Mouse (Mus musculus) intestine, embryonic 15.5 days (tissue): Measurements from ENCODE around the gene Dpysl5. TPM values are rescaled to one million over a fixed set of nuclear protein-coding genes. Genes with fewer than 3 reads are reported as not detected.
"Not testable (repeated sequence)": the region's sequence is repeated elsewhere in the genome, so short reads cannot be mapped to it uniquely, and the experiment has no call there.

Experiments
- ATAC-seq: fragments of 200-750 bp; cut with Nextera tagmentation; 2 replicates; pipeline ENCODE4 v1.8.0; 2017; ENCODE audit warnings: moderate TSS enrichment, moderate library complexity
- H3K27ac ChIP-seq: fragments of 300-500 bp; sonication (generic); 2 replicates; pipeline ENCODE4 v1.5.1; 2015; ENCODE audit warnings: mild to moderate bottlenecking, inconsistent platforms
- H3K27me3 ChIP-seq: fragments of 300-500 bp; sonication (generic); replicated peaks from 2 replicates; pipeline ENCODE4 v1.6.1; 2015; ENCODE audit warnings: inconsistent platforms
- H3K36me3 ChIP-seq: fragments of 300-500 bp; sonication (generic); 2 replicates; pipeline ENCODE4 v1.6.1; 2015; ENCODE audit warnings: inconsistent platforms
- H3K4me1 ChIP-seq: fragments of 300-500 bp; sonication (generic); replicated peaks from 2 replicates; pipeline ENCODE4 v1.6.1; 2015; ENCODE audit warnings: inconsistent platforms
- H3K4me2 ChIP-seq: fragments of 300-500 bp; sonication (generic); replicated peaks from 2 replicates; pipeline ENCODE4 v1.6.1; 2015; ENCODE audit warnings: mild to moderate bottlenecking, inconsistent platforms
- H3K4me3 ChIP-seq: fragments of 300-500 bp; sonication (generic); replicated peaks from 2 replicates; pipeline ENCODE4 v1.5.1; 2015; ENCODE audit warnings: inconsistent platforms
- H3K9ac ChIP-seq: fragments of 300-500 bp; sonication (generic); 2 replicates; pipeline ENCODE4 v1.6.1; 2015; ENCODE audit warnings: inconsistent platforms
- H3K9me3 ChIP-seq: fragments of 300-500 bp; sonication (generic); 2 replicates; pipeline ENCODE4 v1.6.1; 2016; ENCODE audit warnings: inconsistent platforms
- WGBS: fragments of 180-500 bp; shearing (Covaris S2); methylation state at CpG from one replicate; pipeline ENCODE4 v1.1.7; 2015; 5-methylcytosine and 5-hydroxymethylcytosine counted together
- polyA plus RNA-seq: library from polyadenylated mRNA; unstranded; fragments of >200 nt; fragmentation: Nextera tagmentation; extraction: Ambion mirVana; gene quantifications from 2 replicates; pipeline ENCODE4 v1.2.1, GENCODE M21; 2015

Dpysl5 gene
- 6.6 and 7.1 TPM in 2 replicates for polyA plus RNA-seq

- Histone ChIP-seq H3K36me3 (no peaks in the 10 kb centered on the region), H3K4me1 (peaks cover 28% of the 10 kb centered on the region), H3K4me2 (peak within 1 kb of the TSS; percentile 96), H3K27ac (no peak within 1 kb of the TSS), H3K27me3 (peaks cover 48% of the 10 kb centered on the region), H3K4me3 (peak within 1 kb of the TSS; percentile 52), H3K9ac (peak within 1 kb of the TSS; percentile 54), H3K9me3 (no peaks in the 10 kb centered on the region)
- under 1% methylated on average over 70 of the region's 71 CpGs for WGBS
- peak; percentile 95 for ATAC-seq
Observed at GRCm38 (mm10) chr5:30711147-30712001, at the start of gene Dpysl5. Gene Dpysl5 (plus strand): TSS chr5:30711564.

DNA sequence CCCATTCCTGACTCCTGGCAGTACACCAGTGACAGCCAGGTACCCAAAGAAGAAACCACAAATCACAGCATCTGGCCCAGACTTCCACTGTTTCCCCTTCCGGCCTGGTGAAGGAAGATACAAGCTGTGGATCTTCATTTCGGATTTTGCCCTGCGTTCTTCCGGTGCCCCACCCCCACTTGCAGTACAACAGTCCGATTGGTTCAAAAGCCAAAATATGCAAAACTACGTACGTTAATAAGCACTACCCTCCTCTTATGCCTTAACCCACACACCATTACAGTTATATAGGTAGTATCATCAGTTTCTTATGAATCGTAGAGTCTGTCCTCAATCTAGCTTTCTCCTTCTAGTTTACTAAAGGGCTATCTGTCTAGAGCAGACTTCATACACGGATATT, 46.0 kb upstream of the Dpysl5 start:
- Histone ChIP-seq H3K27ac (no peak overlapping the region), H3K4me1 (peaks cover 16% of the 10 kb centered on the region), H3K36me3 (no peaks in the 10 kb centered on the region), H3K4me3 (no peak overlapping the region), H3K9ac (no peak overlapping the region), H3K27me3 (no peaks in the 10 kb centered on the region), H3K9me3 (no peaks in the 10 kb centered on the region), H3K4me2 (no peak overlapping the region)
- WGBS, result 90% methylated on average over 9 of the region's 9 CpGs
- ATAC-seq, result no peak

DNA sequence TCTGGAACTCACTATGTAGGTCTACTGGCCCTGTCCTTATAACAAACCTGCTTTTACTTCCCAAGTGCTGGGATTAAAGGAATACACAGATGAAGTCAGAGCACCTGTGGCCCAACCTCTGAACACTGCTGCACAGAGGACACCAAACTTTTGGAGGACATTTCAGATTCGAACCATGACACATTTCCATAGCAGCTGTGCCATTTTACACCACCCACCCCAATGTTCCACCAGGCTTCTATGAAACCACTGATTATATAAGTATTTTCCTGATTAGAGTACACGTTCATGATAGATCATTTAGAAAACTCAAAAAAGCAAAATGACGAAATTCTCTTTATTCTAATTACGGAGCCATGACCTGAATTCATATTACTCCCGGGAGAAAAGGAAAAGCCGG, 45.4 kb upstream of the Dpysl5 start:
- WGBS, result 59% methylated on average over 6 of the region's 6 CpGs
- H3K4me2 ChIP-seq, result peak overlapping the region; percentile 59
- H3K27me3 ChIP-seq, result no peaks in the 10 kb centered on the region
- no peak for ATAC-seq
- peak overlapping the region; percentile 81 for H3K4me3 ChIP-seq
- no peaks in the 10 kb centered on the region for H3K36me3 ChIP-seq
- H3K4me1 ChIP-seq, result peaks cover 16% of the 10 kb centered on the region
- peak overlapping the region; percentile 54 for H3K9ac ChIP-seq
- H3K9me3 ChIP-seq, result no peaks in the 10 kb centered on the region
- H3K27ac ChIP-seq, result peak overlapping the region; percentile 67

DNA sequence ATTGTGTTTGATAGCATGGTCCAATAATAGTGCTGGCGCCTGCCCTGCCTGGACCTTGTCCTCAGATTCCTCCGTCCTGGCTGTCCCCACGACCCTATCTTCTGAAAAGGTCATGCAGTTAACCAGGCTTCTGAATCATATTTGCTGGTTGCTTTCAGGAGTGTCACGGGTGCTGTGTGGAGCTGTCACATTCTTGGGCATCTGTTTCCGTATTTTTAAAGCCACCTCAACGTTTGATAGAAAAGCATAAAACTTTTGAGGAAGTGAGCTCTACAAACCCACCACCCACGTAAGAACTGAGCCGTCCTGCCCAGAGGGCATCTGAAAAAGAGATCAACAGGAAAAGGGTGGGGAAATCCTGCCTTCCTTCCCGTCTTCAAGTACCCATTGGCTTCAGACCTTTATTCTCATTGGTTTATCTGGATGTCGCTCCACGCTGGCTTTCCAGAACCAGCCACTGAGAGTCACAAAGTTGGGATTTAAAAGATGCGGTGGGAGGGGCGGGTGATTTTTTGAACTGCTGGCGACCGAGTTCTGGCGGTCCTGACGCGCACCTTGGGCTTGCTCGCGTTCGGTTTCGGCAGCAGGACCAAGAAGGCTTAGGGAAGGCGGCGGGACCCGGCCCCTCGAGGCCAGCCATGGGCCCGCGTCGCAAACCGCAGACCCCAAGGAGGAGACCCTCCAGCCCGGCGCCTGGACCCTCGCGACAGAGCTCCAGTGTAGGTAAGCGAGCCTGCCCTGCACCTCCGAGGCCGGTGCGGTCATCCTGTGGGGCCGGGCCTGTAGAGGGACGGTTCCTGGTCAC, 44.8 kb upstream of the Dpysl5 start, which contains the start of gene Cenpa:
Gene Cenpa, plus strand, starts transcription at position 387 of the 805 bp plus-strand sequence.
- no peaks in the 10 kb centered on the region for H3K27me3 ChIP-seq
- WGBS, result under 1% methylated on average over 40 of the region's 40 CpGs
- peaks cover 16% of the 10 kb centered on the region for H3K4me1 ChIP-seq
- peak; percentile 97 for ATAC-seq
- H3K9ac ChIP-seq, result peak within 1 kb of the TSS; percentile 82
- H3K36me3 ChIP-seq, result 0 out of 2 replicates have a peak, but pooled peaks cover under 1% of the 10 kb centered on the region
- peak within 1 kb of the TSS; percentile 81 for H3K27ac ChIP-seq
- H3K9me3 ChIP-seq, result no peaks in the 10 kb centered on the region
- H3K4me2 ChIP-seq, result peak within 1 kb of the TSS; percentile 67
- peak within 1 kb of the TSS; percentile 81 for H3K4me3 ChIP-seq

DNA sequence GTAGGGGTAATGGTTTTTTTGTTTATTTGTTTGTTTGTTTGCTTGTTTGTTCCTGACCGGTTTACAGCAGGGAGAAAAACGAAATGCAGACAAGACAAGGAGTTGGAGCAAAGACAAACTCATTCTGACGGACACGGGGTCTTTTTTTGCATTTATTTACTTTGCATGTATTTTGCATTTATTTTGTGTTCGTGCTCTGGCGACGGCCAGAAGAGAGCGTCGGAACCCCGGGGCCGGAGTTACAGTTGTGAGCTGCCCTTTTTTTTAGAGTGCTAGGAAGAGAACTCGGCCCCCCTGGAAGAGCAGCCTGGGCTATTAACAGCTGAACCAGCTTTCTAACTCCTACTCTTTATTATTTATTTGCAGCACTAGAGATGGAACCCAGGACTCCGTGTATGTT, 44.1 kb upstream of the Dpysl5 start:
- ATAC-seq, result no peak; the same call in 1 of the 2 replicates

DNA sequence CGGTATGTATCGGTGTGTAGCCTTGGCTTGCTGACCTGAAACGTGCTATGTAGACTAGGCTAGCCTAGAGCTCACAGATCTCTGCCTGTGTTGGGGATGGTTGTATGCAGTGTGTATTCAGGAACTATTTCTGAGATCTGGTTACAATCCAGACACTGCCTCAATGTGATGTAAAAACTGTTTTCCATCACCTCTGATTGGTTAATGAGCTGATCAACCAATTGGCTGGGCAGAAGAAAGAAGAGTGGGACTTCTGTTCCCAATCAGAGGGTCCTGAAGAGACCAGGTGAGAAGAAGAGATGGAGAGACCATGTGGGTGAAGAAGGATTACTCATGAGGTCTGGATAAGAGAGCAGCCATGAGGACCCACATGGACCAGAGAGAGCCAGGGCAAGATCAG, 43.7 kb upstream of the Dpysl5 start:
- H3K9ac ChIP-seq, result peak overlapping the region; percentile 82
- no peak for ATAC-seq
- H3K27ac ChIP-seq, result no peak overlapping the region; the same call in 1 of the 2 replicates
- H3K4me1 ChIP-seq, result peaks cover 16% of the 10 kb centered on the region
- H3K4me3 ChIP-seq, result peak overlapping the region; percentile 81
- peaks cover 9% of the 10 kb centered on the region for H3K36me3 ChIP-seq
- no peaks in the 10 kb centered on the region for H3K9me3 ChIP-seq
- no peaks in the 10 kb centered on the region for H3K27me3 ChIP-seq
- 6% methylated on average over 3 of the region's 3 CpGs for WGBS
- peak overlapping the region; percentile 67 for H3K4me2 ChIP-seq

More for the DNA sequence above, 44.1 kb upstream of the Dpysl5 start:
- Histone ChIP-seq H3K9me3 (no peaks in the 10 kb centered on the region), H3K27me3 (no peaks in the 10 kb centered on the region), H3K4me2 (peak overlapping the region; percentile 67), H3K27ac (peak overlapping the region; percentile 81), H3K4me1 (peaks cover 16% of the 10 kb centered on the region), H3K4me3 (peak overlapping the region; percentile 81), H3K9ac (peak overlapping the region; percentile 82), H3K36me3 (peaks cover 4% of the 10 kb centered on the region)
- under 1% methylated on average over 13 of the region's 13 CpGs for WGBS

DNA sequence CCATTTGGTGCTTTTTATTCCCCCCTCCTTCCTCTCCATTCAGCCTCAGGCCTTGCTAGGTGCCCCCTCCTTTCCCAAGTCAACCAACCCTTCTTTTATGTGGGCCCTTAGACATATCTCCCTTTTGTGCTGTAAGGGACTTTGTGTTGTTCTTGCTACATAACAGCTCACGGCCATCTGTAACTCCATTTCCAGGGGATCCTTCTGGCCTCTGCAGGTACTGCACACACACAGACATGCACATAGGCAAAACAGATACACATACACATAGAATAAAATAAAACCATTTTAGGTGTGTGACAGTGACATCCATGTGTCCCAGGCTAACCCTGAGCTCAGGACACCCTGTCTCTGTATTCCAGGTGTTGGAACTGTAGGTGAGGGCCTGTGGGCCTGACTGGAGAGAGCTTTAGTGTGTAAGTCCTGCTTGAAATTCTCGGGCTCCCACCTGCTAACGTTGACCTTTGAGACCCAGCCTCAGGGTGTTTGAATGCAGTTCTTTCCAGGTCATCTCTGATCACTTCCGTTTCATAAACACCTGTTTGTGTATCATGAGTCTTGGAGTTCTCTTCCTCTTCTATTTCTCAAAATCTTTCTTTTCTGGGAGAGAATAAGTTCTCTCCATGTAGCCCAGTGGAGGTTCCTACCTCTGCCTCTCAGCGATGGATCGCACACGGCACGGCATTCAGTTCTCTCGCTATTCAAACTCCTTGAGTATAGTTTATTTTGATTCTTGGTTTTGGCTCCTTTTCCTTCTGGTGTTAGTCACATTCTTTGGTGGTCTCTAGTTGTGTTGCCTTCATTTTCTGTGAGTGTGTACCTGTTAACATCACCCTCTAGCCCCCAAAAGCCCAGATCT, 42.5 kb upstream of the Dpysl5 start:
- Histone ChIP-seq H3K27me3 (no peaks in the 10 kb centered on the region), H3K4me2 (peak overlapping the region; percentile 67), H3K9me3 (no peaks in the 10 kb centered on the region), H3K36me3 (peaks cover 20% of the 10 kb centered on the region), H3K27ac (no peak overlapping the region), H3K4me3 (no peak overlapping the region), H3K4me1 (peaks cover 16% of the 10 kb centered on the region), H3K9ac (no peak overlapping the region)
- no peak for ATAC-seq
- WGBS, result 88% methylated on average over 9 of the region's 9 CpGs

DNA sequence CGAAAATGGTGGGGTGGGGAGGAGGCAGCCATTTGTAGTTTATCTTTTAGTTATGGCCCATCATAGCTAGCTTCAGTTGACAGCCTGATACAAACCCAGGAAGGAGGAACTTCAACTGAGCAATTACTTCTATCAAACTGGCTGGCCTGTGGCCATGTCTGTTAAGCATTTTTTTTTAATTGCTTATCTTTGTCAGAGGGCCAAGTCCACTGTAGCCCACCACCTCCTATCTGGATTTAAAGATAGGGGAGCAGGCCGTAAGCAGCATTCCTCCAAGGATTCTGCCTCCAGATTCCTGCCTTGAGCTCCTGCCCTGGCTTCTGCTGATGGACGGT, 41.9 kb upstream of the Dpysl5 start:
- no peak for ATAC-seq
- Histone ChIP-seq H3K9me3 (no peaks in the 10 kb centered on the region), H3K36me3 (peaks cover 20% of the 10 kb centered on the region), H3K4me2 (no peak overlapping the region), H3K27me3 (no peaks in the 10 kb centered on the region), H3K4me3 (no peak overlapping the region), H3K4me1 (peaks cover 16% of the 10 kb centered on the region), H3K27ac (no peak overlapping the region), H3K9ac (no peak overlapping the region)
- 76% methylated on average over 3 of the region's 3 CpGs for WGBS

DNA sequence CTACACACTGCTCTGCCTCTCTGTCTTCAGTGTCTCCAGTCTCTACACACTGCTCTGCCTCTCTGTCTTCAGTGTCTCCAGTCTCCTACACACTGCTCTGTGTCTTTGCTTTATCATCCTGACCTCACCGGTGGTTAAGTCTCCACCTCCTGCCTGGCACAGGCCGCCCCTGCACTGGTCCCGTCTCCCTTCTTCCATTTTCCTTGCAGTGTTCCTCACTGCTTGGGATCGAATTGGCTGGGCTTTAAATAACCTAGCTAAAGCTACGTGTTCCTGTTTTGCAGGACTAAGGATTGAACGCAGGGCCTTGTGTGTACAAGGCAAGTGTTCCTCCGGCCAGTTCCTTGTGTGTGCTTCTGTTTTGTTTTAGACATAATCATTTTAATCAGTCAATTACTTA, 41.3 kb upstream of the Dpysl5 start:
- Histone ChIP-seq H3K9me3 (no peaks in the 10 kb centered on the region), H3K9ac (no peak overlapping the region), H3K4me2 (no peak overlapping the region), H3K36me3 (peaks cover 24% of the 10 kb centered on the region), H3K27ac (no peak overlapping the region), H3K27me3 (no peaks in the 10 kb centered on the region), H3K4me3 (no peak overlapping the region), H3K4me1 (peaks cover 16% of the 10 kb centered on the region)
- ATAC-seq, result no peak
- WGBS, result 84% methylated on average over 7 of the region's 7 CpGs

DNA sequence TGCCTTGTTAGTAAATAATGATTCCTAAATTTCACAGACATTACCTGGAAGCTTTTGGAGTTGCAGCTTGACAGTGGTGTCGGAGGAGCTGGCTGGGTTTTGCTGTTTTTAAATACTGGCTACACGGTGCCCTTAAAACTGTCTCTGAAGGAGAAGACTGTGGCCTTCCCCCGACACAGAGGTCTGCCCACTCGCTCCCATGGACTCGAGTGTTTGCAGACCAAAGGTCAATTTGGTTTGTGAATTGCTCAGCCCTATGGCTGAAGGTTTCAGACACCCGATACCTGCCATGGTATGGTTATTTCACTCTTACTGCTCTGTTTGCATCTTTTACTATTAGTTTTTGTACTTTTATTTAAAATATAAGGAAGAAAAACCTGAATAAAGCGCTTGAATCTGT, 37.4 kb upstream of the Dpysl5 start:
- Histone ChIP-seq H3K9ac (no peak overlapping the region), H3K9me3 (no peaks in the 10 kb centered on the region), H3K4me3 (no peak overlapping the region), H3K27ac (no peak overlapping the region), H3K27me3 (no peaks in the 10 kb centered on the region), H3K36me3 (peaks cover 36% of the 10 kb centered on the region), H3K4me1 (peaks cover 4% of the 10 kb centered on the region; the same call in 1 of the 2 replicates), H3K4me2 (no peak overlapping the region)
- WGBS, result 57% methylated on average over 7 of the region's 7 CpGs
- no peak for ATAC-seq

DNA sequence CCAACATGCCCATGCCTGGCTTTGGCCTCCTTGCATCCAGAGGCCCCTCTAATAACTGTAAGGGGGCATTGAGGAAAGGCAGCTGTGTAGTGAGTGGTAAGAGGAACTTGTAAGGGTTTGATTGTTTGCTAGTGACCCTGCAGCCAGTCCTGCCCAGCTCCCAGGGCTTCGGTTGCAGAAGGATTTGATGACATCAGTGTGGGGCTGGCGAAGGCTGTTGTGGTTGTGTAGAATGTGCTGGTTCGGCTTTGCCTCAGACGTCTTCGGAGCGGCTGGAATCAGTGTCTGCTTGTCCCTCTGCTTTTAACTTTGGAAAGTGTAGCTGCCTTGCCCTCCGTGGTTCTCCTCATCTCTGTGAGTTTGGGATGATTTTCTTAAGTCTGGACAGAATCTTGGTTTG, 34.6 kb upstream of the Dpysl5 start:
- no peaks in the 10 kb centered on the region for H3K4me1 ChIP-seq
- H3K9ac ChIP-seq, result no peak overlapping the region
- H3K36me3 ChIP-seq, result peaks cover 34% of the 10 kb centered on the region
- H3K4me3 ChIP-seq, result no peak overlapping the region
- H3K4me2 ChIP-seq, result no peak overlapping the region
- WGBS, result 80% methylated on average over 7 of the region's 7 CpGs
- ATAC-seq, result no peak
- no peaks in the 10 kb centered on the region for H3K9me3 ChIP-seq
- no peak overlapping the region for H3K27ac ChIP-seq
- H3K27me3 ChIP-seq, result no peaks in the 10 kb centered on the region

- not testable (repeated sequence) for H3K9me3 ChIP-seq, H3K27me3 ChIP-seq, H3K4me3 ChIP-seq, H3K4me1 ChIP-seq, H3K4me2 ChIP-seq, H3K27ac ChIP-seq, ATAC-seq, H3K9ac ChIP-seq
- WGBS, result 94% methylated on average over 3 of the region's 3 CpGs
- peaks cover 23% of the 10 kb centered on the region for H3K36me3 ChIP-seq
Observed at GRCm38 (mm10) chr5:30678069-30678468, 33.3 kb upstream of the Dpysl5 start.
